Mouse (Mus musculus): Measurements from ENCODE around the gene Bdh2. TPM values are rescaled to one million over a fixed set of nuclear protein-coding genes. Genes with fewer than 3 reads are reported as not detected.

Gene Bdh2
- total and polyA plus RNA-seq, 3 experiments, result 0.22 to 0.23 TPM; not detected in 1

DNA sequence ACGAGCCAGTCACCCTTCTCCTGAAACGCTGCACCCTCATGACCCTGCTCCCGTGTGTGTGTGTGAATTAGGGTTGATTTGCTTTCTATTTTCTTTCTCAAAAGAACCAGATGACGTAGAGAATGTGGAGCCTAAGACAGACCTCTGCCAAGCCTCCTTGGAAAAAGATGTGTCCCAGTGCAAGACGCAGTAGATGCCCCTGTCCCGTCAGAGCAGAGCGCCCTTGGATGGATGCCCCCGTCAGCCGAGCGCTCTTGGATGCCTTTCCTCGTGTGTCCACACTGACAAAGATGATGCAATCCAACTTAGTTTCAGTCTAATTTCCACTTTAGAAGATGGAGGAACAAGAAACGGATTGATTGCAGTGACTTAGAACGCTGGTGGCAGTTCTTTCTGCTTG, 8.0 kb upstream of the Bdh2 start:
- DNase-seq (ENCODE audit: low read depth, low spot score), result no peak
- no peaks in the 10 kb centered on the region for H3K4me1 ChIP-seq (ENCODE audit: control insufficient read depth in 1 of 2, insufficient read depth in 2 of 2, low read length in 2 of 2)
- H3K9me3 ChIP-seq (replicated peaks; ENCODE audit: insufficient read depth, low read length), result no peaks in the 10 kb centered on the region
- peaks cover 0 to 3% of the 10 kb centered on the region in 2 experiments; a peak in 2 of 4 replicates for H3K36me3 ChIP-seq (ENCODE audit: control insufficient read depth in 1 of 2, insufficient read depth in 2 of 2, low read length in 2 of 2)
- no peak overlapping the region for H3K9ac ChIP-seq (ENCODE audit: control insufficient read depth, low read depth, low read length, poor library complexity, severe bottlenecking)
- H3K27me3 ChIP-seq (ENCODE audit: control insufficient read depth in 1 of 2, insufficient read depth in 2 of 2, low read length in 2 of 2), result no peaks in the 10 kb centered on the region
- no peaks in the 10 kb centered on the region for H3K79me2 ChIP-seq (ENCODE audit: control insufficient read depth, insufficient read depth, low read length, poor library complexity)
- no peak for TF ChIP-seq SIN3A (IDR thresholded peaks at IDR 0.05; ENCODE audit: low read length)
- no peak for TF ChIP-seq TAL1 (IDR thresholded peaks at IDR 0.05; ENCODE audit: low read length)
- TF ChIP-seq POLR2AphosphoS2 (IDR thresholded peaks at IDR 0.05; ENCODE audit: low read length), result no peak
- no peak for TF ChIP-seq RCOR1 (IDR thresholded peaks at IDR 0.05; ENCODE audit: low read depth, low read length)
- no peak for TF ChIP-seq TCF12 (IDR thresholded peaks at IDR 0.05; ENCODE audit: low read depth, low read length)
- no peak for TF ChIP-seq ZC3H11A (IDR thresholded peaks at IDR 0.05; ENCODE audit: low read depth, low read length)
- TF ChIP-seq BHLHE40 (IDR thresholded peaks at IDR 0.05; ENCODE audit: borderline replicate concordance, low read depth, low read length), result no peak
- no peak for TF ChIP-seq MYB (IDR thresholded peaks at IDR 0.05; ENCODE audit: low read depth, low read length)
- TF ChIP-seq CTCF (IDR thresholded peaks at IDR 0.05 in 2 of 3, conservative IDR thresholded peaks at IDR 0.05 in 1 of 3; ENCODE audit: control insufficient read depth in 1 of 3, insufficient read depth in 1 of 3, low read depth in 2 of 3, low read length in 3 of 3, poor library complexity in 1 of 3, severe bottlenecking in 1 of 3), result no peak
- no peak for TF ChIP-seq USF2 (IDR thresholded peaks at IDR 0.05; ENCODE audit: borderline replicate concordance in 1 of 2, insufficient read depth in 1 of 2, low read depth in 1 of 2, low read length in 2 of 2)
- no peak for TF ChIP-seq USF1 (IDR thresholded peaks at IDR 0.05; ENCODE audit: low read depth, low read length)
- no peak for TF ChIP-seq ZKSCAN1 (IDR thresholded peaks at IDR 0.05; ENCODE audit: low read depth, low read length)
- no peak for TF ChIP-seq MAZ (IDR thresholded peaks at IDR 0.05; ENCODE audit: low read depth, low read length)
- no peak for TF ChIP-seq NELFE (IDR thresholded peaks at IDR 0.05; ENCODE audit: low read depth, low read length)
- TF ChIP-seq MXI1 (IDR thresholded peaks at IDR 0.05; ENCODE audit: low read depth, low read length), result no peak
- no peak for TF ChIP-seq ELF1 (IDR thresholded peaks at IDR 0.05; ENCODE audit: low read depth, low read length)
- no peak for TF ChIP-seq GABPA (IDR thresholded peaks at IDR 0.05; ENCODE audit: low read depth, low read length)
- TF ChIP-seq ZMIZ1 (IDR thresholded peaks at IDR 0.05; ENCODE audit: low read depth, low read length), result no peak
- no peak for TF ChIP-seq KAT2A (conservative IDR thresholded peaks at IDR 0.05; ENCODE audit: low read depth, low read length)
- no peak overlapping the region for H3K27ac ChIP-seq (ENCODE audit: control insufficient read depth, low read depth, low read length)
- H3K4me3 ChIP-seq (ENCODE audit: control insufficient read depth in 1 of 2, insufficient read depth in 1 of 2, low read depth in 2 of 2, low read length in 2 of 2), result no peak overlapping the region

DNA sequence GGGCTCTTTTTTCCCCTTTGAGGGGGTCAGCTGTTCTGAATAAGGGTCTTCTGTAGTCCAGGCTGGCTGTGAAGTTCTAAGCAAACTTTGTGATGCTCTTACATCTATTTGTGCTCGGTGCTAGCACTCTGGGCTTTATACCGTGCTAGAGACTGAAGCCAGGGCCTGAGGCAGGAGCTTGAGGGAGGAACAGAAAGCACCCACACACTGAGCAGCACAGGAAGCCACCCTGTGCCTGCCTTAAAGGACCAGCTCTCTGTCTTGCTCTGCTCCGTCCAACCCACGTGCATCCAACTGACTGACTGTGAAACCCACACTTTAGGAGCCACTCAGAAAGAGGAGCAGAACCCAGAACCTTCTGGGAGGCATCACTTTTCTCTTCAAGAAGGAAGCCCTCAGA, 861 bp upstream of the Bdh2 start:
- no peak for DNase-seq (ENCODE audit: low read depth, low spot score)
- no peak for TF ChIP-seq MAFK (IDR thresholded peaks at IDR 0.05; ENCODE audit: borderline replicate concordance, low read depth, low read length)
- TF ChIP-seq HCFC1 (IDR thresholded peaks at IDR 0.05; ENCODE audit: low read depth, low read length), result no peak
- TF ChIP-seq ZC3H11A (IDR thresholded peaks at IDR 0.05; ENCODE audit: low read depth, low read length), result no peak
- TF ChIP-seq MAX (IDR thresholded peaks at IDR 0.05; ENCODE audit: low read length), result no peak
- TF ChIP-seq GATA1 (IDR thresholded peaks at IDR 0.05; ENCODE audit: low read depth, low read length), result no peak
- TF ChIP-seq USF2 (IDR thresholded peaks at IDR 0.05; ENCODE audit: borderline replicate concordance in 1 of 2, insufficient read depth in 1 of 2, low read depth in 1 of 2, low read length in 2 of 2), result no peak
- H3K4me3 ChIP-seq (ENCODE audit: control insufficient read depth in 1 of 2, insufficient read depth in 1 of 2, low read depth in 2 of 2, low read length in 2 of 2), result no peak overlapping the region

More for the DNA sequence above, 861 bp upstream of the Bdh2 start:
- Histone ChIP-seq H3K27me3 (ENCODE audit: control insufficient read depth in 1 of 2, insufficient read depth in 2 of 2, low read length in 2 of 2) (no peaks in the 10 kb centered on the region), H3K4me1 (ENCODE audit: control insufficient read depth in 1 of 2, insufficient read depth in 2 of 2, low read length in 2 of 2) (no peaks in the 10 kb centered on the region), H3K9ac (ENCODE audit: control insufficient read depth, low read depth, low read length, poor library complexity, severe bottlenecking) (no peak overlapping the region), H3K36me3 (ENCODE audit: control insufficient read depth in 1 of 2, insufficient read depth in 2 of 2, low read length in 2 of 2) (no peaks in the 10 kb centered on the region), H3K79me2 (ENCODE audit: control insufficient read depth, insufficient read depth, low read length, poor library complexity) (no peaks in the 10 kb centered on the region), H3K27ac (ENCODE audit: control insufficient read depth, low read depth, low read length) (no peak overlapping the region), H3K9me3 (replicated peaks; ENCODE audit: insufficient read depth, low read length) (no peaks in the 10 kb centered on the region)
